Mouse (Mus musculus): Measurements from ENCODE around the gene F2.

GRCm38 (mm10) chr2:91673587-91673986 is 37.4 kb upstream of the F2 start:
- TF ChIP-seq TCF12 (IDR thresholded peaks at IDR 0.05; ENCODE audit: insufficient read depth, poor library complexity, severe bottlenecking) = no peak
- TF ChIP-seq POLR2A (IDR thresholded peaks at IDR 0.05; ENCODE audit: insufficient read length, low read depth) = no peak
- no peak for TF ChIP-seq USF1 (IDR thresholded peaks at IDR 0.05; ENCODE audit: low read depth)
- TF ChIP-seq E2F4 (IDR thresholded peaks at IDR 0.05; ENCODE audit: insufficient read depth) = no peak
- TF ChIP-seq MYOD1 (IDR thresholded peaks at IDR 0.05; ENCODE audit: control insufficient read depth in 1 of 3, insufficient read length in 2 of 3, low read depth in 2 of 3) = no peak
- TF ChIP-seq CEBPB (IDR thresholded peaks at IDR 0.05; ENCODE audit: insufficient read depth, poor library complexity, severe bottlenecking) = no peak
